In the genomic region with DNA sequence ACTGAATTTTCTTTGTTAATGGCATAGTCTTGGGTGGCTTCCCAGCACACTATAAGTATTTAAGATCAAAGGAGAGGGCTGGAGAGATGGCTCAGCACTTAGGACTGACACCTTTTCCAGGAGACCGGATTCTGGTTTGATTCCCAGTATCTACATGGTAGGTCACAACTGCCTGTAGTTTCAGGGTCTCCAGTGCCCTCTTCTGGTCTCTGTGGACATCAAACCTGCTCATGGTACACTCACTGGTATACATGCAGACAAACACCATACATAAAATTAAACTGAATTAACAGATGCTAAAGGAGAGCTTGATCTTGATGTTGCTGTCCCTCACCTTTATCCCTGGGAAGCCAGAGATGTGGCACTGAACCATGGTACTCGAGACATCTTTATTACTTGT, we compare ENCODE assay signal across 14 mouse cellular contexts. TPM values are rescaled to one million over a fixed set of nuclear protein-coding genes. Genes with fewer than 3 reads are reported as not detected.
DNase-seq lines count a peak whose midpoint lies in the region; ATAC-seq and TF ChIP-seq lines count a peak whose summit lies in the region.
"Had no signal": no experiment of that assay in that cellular context is flagged by ENCODE, and none has a peak within 500 bp of the region (broad histone marks: within the 10 kb centered on the region; RNA-seq: fewer than 3 reads in every experiment).

No protein-coding gene starts in this region.

- H3K9me3 ChIP-seq in heart, postnatal 0 days (replicated peaks; ENCODE audit: control insufficient read depth, low read length), result no peaks in the 10 kb centered on the region
- no peaks in the 10 kb centered on the region for H3K9me3 ChIP-seq in heart, embryonic 12.5 days (replicated peaks)
- H3K9me3 ChIP-seq in lung, embryonic 14.5 days (ENCODE audit: low read depth, low read length), result no peaks in the 10 kb centered on the region
- H3K9me3 ChIP-seq: heart, embryonic 13.5 days; hindbrain, embryonic 15.5 days; limb, embryonic 10.5 days had no signal

- no peak overlapping the region for H3K4me3 ChIP-seq in heart, postnatal 0 days (ENCODE audit: low read depth, low read length)
- H3K4me3 ChIP-seq in heart, embryonic 12.5 days, result no peak overlapping the region
- H3K4me3 ChIP-seq in lung, embryonic 14.5 days (ENCODE audit: low read depth, low read length), result no peak overlapping the region
- H3K4me3 ChIP-seq: heart, embryonic 13.5 days; hindbrain, embryonic 15.5 days; limb, embryonic 10.5 days; myocyte had no signal

- TF ChIP-seq CTCF in heart, postnatal 0 days (IDR thresholded peaks at IDR 0.05; ENCODE audit: low read depth), result peak; percentile 34
- peak; percentile 38; the same call in 1 of the 2 replicates for TF ChIP-seq CTCF in lung, embryonic 14.5 days (IDR thresholded peaks at IDR 0.05; ENCODE audit: low read depth)

- no peak for TF ChIP-seq EP300 in heart, postnatal 0 days (IDR thresholded peaks at IDR 0.05; ENCODE audit: low read depth)

- H3K27ac ChIP-seq in heart, postnatal 0 days (ENCODE audit: low read depth), result no peak overlapping the region
- no peak overlapping the region for H3K27ac ChIP-seq in heart, embryonic 12.5 days (ENCODE audit: poor library complexity, severe bottlenecking)
- H3K27ac ChIP-seq in lung, embryonic 14.5 days (ENCODE audit: low read depth), result no peak overlapping the region
- H3K27ac ChIP-seq: heart, embryonic 13.5 days; hindbrain, embryonic 15.5 days; limb, embryonic 10.5 days had no signal

- no peak overlapping the region for H3K9ac ChIP-seq in heart, postnatal 0 days (replicated peaks; ENCODE audit: low read depth, low read length)
- H3K9ac ChIP-seq in heart, embryonic 12.5 days, result no peak overlapping the region
- H3K9ac ChIP-seq in lung, embryonic 14.5 days, result no peak overlapping the region
- H3K9ac ChIP-seq: heart, embryonic 13.5 days; hindbrain, embryonic 15.5 days had no signal

- DNase-seq in heart, postnatal 0 days (ENCODE audit: low spot score), result no peak
- DNase-seq in lung, embryonic 14.5 days, result peak; percentile 37
- no peak for DNase-seq in lung, adult 18-20 months
- DNase-seq in ES-CJ7 (ENCODE audit: low read depth, low spot score) (peak; percentile 50), adipocyte (ENCODE audit: low spot score) (no peak)
- DNase-seq in lung, postnatal 10 days, result peak; percentile 29
- no peak for DNase-seq in gastrocnemius, postnatal 4 days (ENCODE audit: low spot score in 2 of 2)
- DNase-seq: adrenal gland, postnatal 14 days; cerebellum, adult 18-20 months had no signal

- H3K4me2 ChIP-seq in heart, postnatal 0 days (ENCODE audit: low read depth, low read length), result no peak overlapping the region
- H3K4me2 ChIP-seq in heart, embryonic 12.5 days, result no peak overlapping the region
- H3K4me2 ChIP-seq in lung, embryonic 14.5 days, result no peak overlapping the region
- H3K4me2 ChIP-seq: heart, embryonic 13.5 days; hindbrain, embryonic 15.5 days had no signal

- peaks cover 28% of the 10 kb centered on the region for H3K36me3 ChIP-seq in heart, postnatal 0 days (replicated peaks; ENCODE audit: control insufficient read depth, insufficient read depth, low read length)
- peaks cover 39% of the 10 kb centered on the region for H3K36me3 ChIP-seq in heart, embryonic 12.5 days
- H3K36me3 ChIP-seq in lung, embryonic 14.5 days (ENCODE audit: insufficient read depth), result peaks cover 43% of the 10 kb centered on the region

- ATAC-seq in heart, postnatal 0 days (ENCODE audit: insufficient read depth, low read depth), result no peak
- ATAC-seq in heart, embryonic 12.5 days (ENCODE audit: insufficient number of reproducible peaks, low FRiP score), result no peak
- no peak for ATAC-seq in lung, embryonic 14.5 days (ENCODE audit: insufficient read depth)

- WGBS in heart, postnatal 0 days, result 82% methylated on average over 2 of the region's 2 CpGs
- 86% methylated on average over 2 of the region's 2 CpGs for WGBS in heart, embryonic 12.5 days
- 92% methylated on average over 2 of the region's 2 CpGs for WGBS in lung, embryonic 14.5 days

- H3K27me3 ChIP-seq in heart, postnatal 0 days (ENCODE audit: control insufficient read depth, insufficient read depth, low read length), result no peaks in the 10 kb centered on the region
- no peaks in the 10 kb centered on the region for H3K27me3 ChIP-seq in heart, embryonic 12.5 days (replicated peaks)
- H3K27me3 ChIP-seq in lung, embryonic 14.5 days (ENCODE audit: insufficient read depth, low read length), result no peaks in the 10 kb centered on the region
- H3K27me3 ChIP-seq: heart, embryonic 13.5 days; hindbrain, embryonic 15.5 days had no signal

- H3K4me1 ChIP-seq in heart, postnatal 0 days (ENCODE audit: control insufficient read depth, insufficient read depth), result peaks cover 17% of the 10 kb centered on the region
- H3K4me1 ChIP-seq in heart, embryonic 12.5 days (replicated peaks), result peaks cover 24% of the 10 kb centered on the region
- H3K4me1 ChIP-seq in lung, embryonic 14.5 days (ENCODE audit: insufficient read depth), result no peaks in the 10 kb centered on the region

RNA-seq across cellular contexts. Expression of a gene that starts 51.1 kb away (rescaled TPM):
- total RNA-seq in heart, postnatal 0 days (2014; rRNA removed; ENCODE audit: low replicate concordance), result 0.12 and 1.1 TPM in 2 replicates
- 3.3 and 3.7 TPM in 2 replicates for polyA plus RNA-seq in heart, postnatal 0 days (2015; fragmentation: Nextera tagmentation; extraction: Ambion mirVana)
- polyA plus RNA-seq in heart, embryonic 12.5 days (2016; fragmentation: Nextera tagmentation; extraction: Ambion mirVana), result 2.9 and 3.3 TPM in 2 replicates
- polyA plus RNA-seq in lung, embryonic 14.5 days (2014; fragmentation: Nextera tagmentation; extraction: Ambion mirVana), result 3.5 and 3.9 TPM in 2 replicates
- total RNA-seq in gastrocnemius, postnatal 4 days (2021), result 1 to 10 TPM; 2.8 to 2.9 TPM

RNA-seq across cellular contexts. Expression of a gene that starts 51.5 kb away (rescaled TPM):
- 214 and 265 TPM in 2 replicates for total RNA-seq in heart, postnatal 0 days (2014; rRNA removed; ENCODE audit: low replicate concordance)
- 82.3 and 90.2 TPM in 2 replicates for polyA plus RNA-seq in heart, postnatal 0 days (2015; fragmentation: Nextera tagmentation; extraction: Ambion mirVana)
- polyA plus RNA-seq in heart, embryonic 12.5 days (2016; fragmentation: Nextera tagmentation; extraction: Ambion mirVana), result 77.2 and 79.9 TPM in 2 replicates
- 61.0 and 66.3 TPM in 2 replicates for polyA plus RNA-seq in lung, embryonic 14.5 days (2014; fragmentation: Nextera tagmentation; extraction: Ambion mirVana)
- total RNA-seq in gastrocnemius, postnatal 4 days (2021), result 10 to 100 TPM; 63.7 to 76.2 TPM

Comparison
In these comparisons a context has a peak if more than half of its experiments do, and no peak if none do; other contexts are left out.
1. DNase-seq: peak in lung, embryonic 14.5 days (single experiment), ES-CJ7 (single experiment) and lung, postnatal 10 days (single experiment); none in heart, postnatal 0 days (single experiment), lung, adult 18-20 months (0 of 2), adipocyte (single experiment) and gastrocnemius, postnatal 4 days (0 of 2).